Mouse (Mus musculus) neural tube, embryonic 13.5 days (tissue): Measurements from ENCODE around the gene Fam3c. TPM values are rescaled to one million over a fixed set of nuclear protein-coding genes. Genes with fewer than 3 reads are reported as not detected.
A peak's percentile ranks its signal among the peaks of the same experiment; 100 is the strongest.

Experiments
- ATAC-seq: fragments of 200-750 bp; cut with Nextera tagmentation; 2 replicates; pipeline ENCODE4 v1.8.0; 2017; ENCODE audit warnings: low read depth, mild to moderate bottlenecking, moderate TSS enrichment, moderate library complexity
- H3K27ac ChIP-seq: fragments of 300-500 bp; sonication (generic); replicated peaks from 2 replicates; pipeline ENCODE4 v1.5.1; 2015; ENCODE audit warnings: moderate library complexity, mild to moderate bottlenecking, inconsistent platforms
- H3K27me3 ChIP-seq: fragments of 300-500 bp; sonication (generic); 2 replicates; pipeline ENCODE4 v1.6.1; 2015; ENCODE audit warnings: mild to moderate bottlenecking, inconsistent platforms
- H3K36me3 ChIP-seq: fragments of 300-500 bp; sonication (generic); 2 replicates; pipeline ENCODE4 v1.6.1; 2015; ENCODE audit warnings: mild to moderate bottlenecking, inconsistent platforms
- H3K4me1 ChIP-seq: fragments of 300-500 bp; sonication (generic); replicated peaks from 2 replicates; pipeline ENCODE4 v1.6.1; 2015; ENCODE audit warnings: inconsistent platforms
- H3K4me2 ChIP-seq: fragments of 300-500 bp; sonication (generic); 2 replicates; pipeline ENCODE4 v1.6.1; 2015; ENCODE audit warnings: inconsistent platforms, mild to moderate bottlenecking, moderate library complexity
- H3K4me3 ChIP-seq: fragments of 300-500 bp; sonication (generic); 2 replicates; pipeline ENCODE4 v1.5.1; 2015; ENCODE audit warnings: mild to moderate bottlenecking, inconsistent platforms
- H3K9ac ChIP-seq: fragments of 300-500 bp; sonication (generic); 2 replicates; pipeline ENCODE4 v1.6.1; 2015; ENCODE audit warnings: moderate library complexity, mild to moderate bottlenecking, inconsistent platforms
- H3K9me3 ChIP-seq: fragments of 300-500 bp; sonication (generic); 2 replicates; pipeline ENCODE4 v1.6.1; 2016; ENCODE audit warnings: inconsistent platforms
- WGBS: fragments of 180-500 bp; shearing (Covaris S2); methylation state at CpG from one replicate; pipeline ENCODE4 v1.1.7; 2015; 5-methylcytosine and 5-hydroxymethylcytosine counted together
- polyA plus RNA-seq: library from polyadenylated mRNA; unstranded; fragments of >200 nt; fragmentation: Nextera tagmentation; extraction: Ambion mirVana; gene quantifications from 2 replicates; pipeline ENCODE4 v1.2.1, GENCODE M21; 2015

Fam3c gene
- polyA plus RNA-seq, result 44.1 and 47.8 TPM in 2 replicates

DNA sequence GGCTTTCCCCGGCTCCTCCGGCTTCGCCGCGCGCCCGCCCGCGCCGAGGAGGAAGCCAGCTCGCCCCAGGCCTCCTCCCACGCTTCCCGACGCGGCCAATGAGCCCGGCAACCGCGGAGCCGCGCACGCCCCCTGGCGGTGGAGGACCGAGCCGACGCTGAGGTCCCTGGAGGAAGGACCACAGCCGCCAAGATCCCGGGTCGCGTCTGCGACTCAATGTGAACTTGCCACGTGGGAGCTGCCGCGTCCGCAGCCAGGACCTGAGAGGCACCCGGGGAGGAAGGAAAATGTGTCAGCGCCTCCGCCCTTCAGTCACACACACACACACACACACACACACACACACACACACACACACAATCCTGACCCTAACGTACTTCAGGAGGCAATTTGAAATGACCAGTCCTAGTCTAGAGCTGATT lies at the start of gene Fam3c:
TSS of gene Fam3c (minus strand) at position 158 of the 422 bp plus-strand sequence.
- H3K4me1 ChIP-seq, result peaks cover 17% of the 10 kb centered on the region
- peak within 1 kb of the TSS; percentile 70 for H3K4me3 ChIP-seq
- no peaks in the 10 kb centered on the region for H3K36me3 ChIP-seq
- peak within 1 kb of the TSS; percentile 86 for H3K9ac ChIP-seq
- WGBS, result under 1% methylated on average over 37 of the region's 38 CpGs
- peak within 1 kb of the TSS; percentile 84 for H3K27ac ChIP-seq
- H3K9me3 ChIP-seq, result no peaks in the 10 kb centered on the region
- peak; percentile 97 for ATAC-seq
- peak within 1 kb of the TSS; percentile 57 for H3K4me2 ChIP-seq
- H3K27me3 ChIP-seq, result no peaks in the 10 kb centered on the region

DNA sequence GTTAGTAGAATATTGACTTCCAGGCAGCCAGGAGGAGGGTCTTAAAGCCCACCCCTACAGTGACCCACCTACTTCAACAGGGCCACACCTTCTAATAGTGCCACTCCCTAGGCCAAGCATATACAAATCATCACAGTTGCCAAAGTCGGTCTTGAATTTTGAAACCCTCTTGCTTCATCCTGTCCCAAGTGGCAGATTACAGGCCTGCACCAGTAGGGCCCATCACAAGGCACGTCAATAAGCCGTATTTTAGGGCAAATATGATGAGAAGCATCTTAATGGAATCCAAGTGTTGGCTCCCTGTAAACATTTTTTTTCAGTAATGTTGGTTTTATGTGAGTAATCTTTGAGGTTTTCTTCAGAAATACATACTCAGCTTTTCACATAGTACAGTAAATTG lies 49.0 kb upstream of the Fam3c start:
- 92% methylated on average over 3 of the region's 3 CpGs for WGBS
- H3K9ac ChIP-seq, result no peak overlapping the region
- no peaks in the 10 kb centered on the region for H3K27me3 ChIP-seq
- H3K9me3 ChIP-seq, result no peaks in the 10 kb centered on the region
- no peak overlapping the region for H3K4me3 ChIP-seq
- no peak overlapping the region for H3K4me2 ChIP-seq
- no peak overlapping the region for H3K27ac ChIP-seq
- no peak for ATAC-seq
- H3K36me3 ChIP-seq, result no peaks in the 10 kb centered on the region
- H3K4me1 ChIP-seq, result peaks cover 7% of the 10 kb centered on the region

DNA sequence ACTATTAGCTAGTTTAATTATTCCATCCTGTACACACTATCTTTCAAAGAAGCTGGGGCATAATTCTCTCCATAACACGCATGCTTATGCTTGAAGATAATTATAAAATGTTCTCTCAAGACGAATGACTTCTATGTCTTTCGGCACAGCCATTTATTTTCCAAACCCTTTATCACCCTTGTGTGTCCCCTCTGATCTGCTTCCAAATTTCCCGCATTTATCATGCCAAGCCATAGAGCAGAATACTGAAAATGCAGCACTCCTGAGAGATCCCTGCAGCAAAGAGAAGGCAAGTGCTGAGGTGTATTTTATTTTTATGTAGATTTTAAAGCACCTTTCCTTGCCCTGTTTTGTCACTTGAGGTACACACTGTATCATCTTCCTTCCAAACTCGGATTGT lies 47.7 kb upstream of the Fam3c start:
- Histone ChIP-seq H3K36me3 (no peaks in the 10 kb centered on the region), H3K4me3 (no peak overlapping the region), H3K9me3 (no peaks in the 10 kb centered on the region), H3K9ac (no peak overlapping the region), H3K4me1 (peaks cover 7% of the 10 kb centered on the region), H3K27ac (no peak overlapping the region), H3K4me2 (no peak overlapping the region), H3K27me3 (no peaks in the 10 kb centered on the region)
- 58% methylated on average over 5 of the region's 5 CpGs for WGBS
- ATAC-seq, result no peak

DNA sequence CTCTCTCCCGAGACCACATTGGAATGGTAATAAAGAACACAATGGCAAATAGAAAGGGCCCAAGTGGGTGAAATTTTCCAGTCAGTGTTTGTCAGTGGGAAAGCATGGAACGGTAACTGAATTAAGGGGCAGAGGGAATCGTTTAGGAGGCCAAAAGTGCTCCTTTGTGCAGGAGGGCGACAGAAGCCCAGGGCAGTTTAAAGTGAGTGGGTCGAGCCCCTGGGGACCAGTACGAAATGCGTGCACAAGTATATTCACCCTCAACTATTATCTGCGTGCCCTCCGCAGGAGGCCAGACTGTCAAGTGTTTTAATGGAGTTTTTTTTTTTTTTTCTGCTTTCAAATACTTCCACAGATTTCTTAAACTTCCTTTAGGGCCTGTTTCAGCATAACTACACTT lies 47.3 kb upstream of the Fam3c start:
- Histone ChIP-seq H3K4me3 (no peak overlapping the region), H3K36me3 (no peaks in the 10 kb centered on the region), H3K27ac (no peak overlapping the region), H3K4me2 (no peak overlapping the region), H3K4me1 (peaks cover 7% of the 10 kb centered on the region), H3K9ac (no peak overlapping the region), H3K27me3 (no peaks in the 10 kb centered on the region), H3K9me3 (no peaks in the 10 kb centered on the region)
- 30% methylated on average over 9 of the region's 9 CpGs for WGBS
- ATAC-seq, result no peak

DNA sequence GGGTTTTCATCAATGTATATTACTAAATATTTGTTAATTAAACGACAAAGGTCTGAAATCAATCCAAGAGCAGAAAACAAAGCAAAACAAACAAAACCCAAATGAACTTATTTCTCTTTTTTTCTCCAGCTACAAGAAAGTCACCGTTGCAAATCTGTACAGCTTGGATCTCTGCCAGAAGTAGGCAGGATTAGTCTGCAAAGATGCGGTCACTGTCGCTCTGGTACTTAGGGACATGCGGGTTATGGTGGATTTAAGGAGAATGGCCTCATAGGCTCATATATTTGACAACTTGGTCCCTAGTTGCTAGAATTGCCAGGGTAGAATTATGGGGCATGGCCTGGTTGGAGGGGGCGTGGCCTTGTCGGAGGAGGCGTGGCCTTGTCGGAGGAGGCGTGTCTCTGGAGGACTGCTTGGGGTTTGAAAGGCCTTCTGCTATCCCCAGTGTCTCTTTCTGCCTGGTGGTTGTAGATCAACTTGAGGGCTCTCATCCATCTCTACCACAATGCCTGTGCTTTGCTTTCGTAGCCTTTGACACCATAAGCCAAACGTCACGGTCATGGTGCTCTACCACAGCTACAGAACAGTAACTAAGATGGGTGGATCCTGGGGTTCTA lies 46.6 kb upstream of the Fam3c start:
- H3K36me3 ChIP-seq, result no peaks in the 10 kb centered on the region
- no peaks in the 10 kb centered on the region for H3K27me3 ChIP-seq
- no peak overlapping the region for H3K4me2 ChIP-seq
- no peaks in the 10 kb centered on the region for H3K9me3 ChIP-seq
- no peak overlapping the region for H3K4me3 ChIP-seq
- H3K9ac ChIP-seq, result no peak overlapping the region
- H3K27ac ChIP-seq, result no peak overlapping the region
- no peak for ATAC-seq
- WGBS, result 54% methylated on average over 13 of the region's 13 CpGs
- peaks cover 7% of the 10 kb centered on the region for H3K4me1 ChIP-seq

DNA sequence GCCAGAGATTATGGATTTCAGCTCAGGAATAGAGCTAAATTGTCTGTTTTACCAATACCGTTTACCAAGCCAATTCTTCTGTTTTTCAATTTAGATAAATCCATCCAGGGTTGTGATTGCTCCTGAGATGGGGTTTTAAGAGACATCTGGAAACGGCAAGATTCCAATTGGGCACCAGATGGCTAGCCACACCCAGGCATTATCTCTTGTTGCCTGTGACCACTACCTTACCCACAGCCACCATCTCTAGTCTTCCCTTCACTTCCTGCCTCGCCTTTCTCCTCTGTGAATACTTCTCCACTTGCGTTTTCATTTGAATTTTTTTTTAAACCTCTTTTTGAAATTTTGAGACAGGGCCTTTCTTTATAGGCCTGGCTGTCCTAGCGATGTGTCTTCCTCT lies 46.0 kb upstream of the Fam3c start:
- ATAC-seq, result no peak
- Histone ChIP-seq H3K4me1 (peaks cover 7% of the 10 kb centered on the region), H3K4me3 (no peak overlapping the region), H3K27me3 (no peaks in the 10 kb centered on the region), H3K36me3 (no peaks in the 10 kb centered on the region), H3K9me3 (no peaks in the 10 kb centered on the region), H3K4me2 (no peak overlapping the region), H3K27ac (no peak overlapping the region), H3K9ac (no peak overlapping the region)
- 84% methylated on average over 5 of the region's 5 CpGs for WGBS

DNA sequence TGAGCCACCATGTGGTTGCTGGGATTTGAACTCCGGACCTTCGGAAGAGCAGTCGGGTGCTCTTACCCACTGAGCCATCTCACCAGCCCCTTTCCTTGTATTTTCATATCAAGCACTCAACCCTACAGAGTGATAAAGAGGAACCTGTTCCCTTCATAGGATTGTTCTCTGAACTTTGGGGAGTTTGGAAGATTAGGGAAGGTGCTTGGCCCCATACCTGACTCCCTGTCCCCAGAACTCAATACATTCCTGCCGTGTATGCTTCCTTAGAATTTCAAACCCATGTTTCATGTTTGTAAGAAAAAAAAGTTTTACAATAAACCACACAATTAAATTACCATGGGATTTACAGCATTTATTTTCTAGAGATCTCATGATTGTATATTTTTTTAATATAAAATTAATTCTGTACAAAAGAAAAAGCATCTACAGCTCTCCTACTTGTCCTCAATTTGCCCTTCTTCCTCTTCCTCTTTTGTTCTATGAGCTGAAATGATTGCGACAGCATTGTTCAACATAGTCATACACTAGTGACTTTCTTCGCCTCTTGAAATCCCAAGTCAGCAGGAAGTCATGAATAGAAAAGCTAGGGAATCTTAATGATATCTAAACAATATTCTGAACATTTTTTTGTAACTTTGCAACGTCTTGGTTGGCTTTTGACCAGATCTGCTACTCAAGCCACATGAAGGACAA lies 42.2 kb upstream of the Fam3c start:
- Histone ChIP-seq H3K27ac (no peak overlapping the region), H3K9ac (no peak overlapping the region), H3K36me3 (no peaks in the 10 kb centered on the region), H3K27me3 (no peaks in the 10 kb centered on the region), H3K4me2 (no peak overlapping the region), H3K4me3 (no peak overlapping the region), H3K4me1 (peaks cover 5% of the 10 kb centered on the region), H3K9me3 (no peaks in the 10 kb centered on the region)
- ATAC-seq, result no peak
- 91% methylated on average over 7 of the region's 7 CpGs for WGBS

DNA sequence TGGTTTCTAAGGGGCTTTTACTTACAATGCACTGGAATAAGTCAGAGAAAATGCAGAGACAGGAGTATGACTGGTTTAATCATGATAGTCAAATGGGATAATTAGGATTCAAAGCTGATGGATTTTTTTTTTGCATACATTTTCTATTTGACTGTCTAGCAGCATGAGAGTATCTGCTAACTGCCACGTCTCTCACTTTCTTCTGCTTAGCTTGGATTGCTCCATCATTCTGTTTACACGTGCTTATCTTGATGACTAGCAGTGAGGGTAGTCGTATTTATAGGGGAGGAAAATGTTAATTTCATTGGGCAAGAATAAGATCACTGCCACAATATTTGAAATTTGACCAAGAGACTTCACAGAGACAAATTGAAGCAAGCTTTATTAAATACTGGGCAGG lies 39.2 kb upstream of the Fam3c start:
- 83% methylated on average over 3 of the region's 3 CpGs for WGBS
- Histone ChIP-seq H3K36me3 (no peaks in the 10 kb centered on the region), H3K4me1 (no peaks in the 10 kb centered on the region), H3K9ac (no peak overlapping the region), H3K4me3 (no peak overlapping the region), H3K4me2 (no peak overlapping the region), H3K27ac (no peak overlapping the region), H3K27me3 (no peaks in the 10 kb centered on the region), H3K9me3 (no peaks in the 10 kb centered on the region)
- no peak for ATAC-seq

DNA sequence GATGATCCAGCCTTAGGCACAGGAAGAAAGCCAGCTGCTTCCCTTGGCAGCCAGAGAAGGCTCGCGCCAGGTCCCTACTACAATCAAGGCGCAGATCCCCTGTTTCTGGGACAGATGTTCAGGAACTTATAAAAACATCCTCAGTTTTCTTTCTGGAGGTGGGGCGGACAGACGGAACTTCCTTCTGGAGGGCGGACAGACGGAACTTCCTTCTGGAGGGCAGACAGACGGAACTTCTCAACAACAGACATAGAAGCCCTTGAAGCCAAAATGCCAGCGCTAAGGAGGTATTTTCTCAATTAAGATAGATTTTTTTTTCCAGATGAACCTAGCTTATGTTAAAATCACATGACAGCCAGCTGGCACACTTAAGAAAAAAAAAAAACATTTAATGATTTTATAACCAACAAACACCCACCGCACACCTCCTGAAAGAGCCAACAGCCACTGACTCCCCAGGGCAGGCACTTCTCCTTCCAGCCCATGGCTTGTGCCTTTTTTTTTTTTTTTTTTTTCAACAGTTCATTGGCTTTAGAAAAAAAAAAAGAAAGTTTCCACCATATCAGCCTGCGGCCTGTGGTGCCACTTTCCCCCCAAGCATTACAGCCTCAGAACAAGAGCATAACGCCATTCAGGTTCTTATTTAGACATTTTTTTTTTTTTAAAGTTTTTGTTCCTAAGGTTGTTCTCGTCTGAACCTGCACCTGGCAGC lies 34.8 kb upstream of the Fam3c start:
- Histone ChIP-seq H3K4me2 (no peak overlapping the region), H3K36me3 (no peaks in the 10 kb centered on the region), H3K9ac (no peak overlapping the region), H3K4me1 (no peaks in the 10 kb centered on the region), H3K4me3 (no peak overlapping the region), H3K27me3 (no peaks in the 10 kb centered on the region), H3K27ac (no peak overlapping the region), H3K9me3 (no peaks in the 10 kb centered on the region)
- WGBS, result 80% methylated on average over 13 of the region's 13 CpGs
- ATAC-seq, result no peak

DNA sequence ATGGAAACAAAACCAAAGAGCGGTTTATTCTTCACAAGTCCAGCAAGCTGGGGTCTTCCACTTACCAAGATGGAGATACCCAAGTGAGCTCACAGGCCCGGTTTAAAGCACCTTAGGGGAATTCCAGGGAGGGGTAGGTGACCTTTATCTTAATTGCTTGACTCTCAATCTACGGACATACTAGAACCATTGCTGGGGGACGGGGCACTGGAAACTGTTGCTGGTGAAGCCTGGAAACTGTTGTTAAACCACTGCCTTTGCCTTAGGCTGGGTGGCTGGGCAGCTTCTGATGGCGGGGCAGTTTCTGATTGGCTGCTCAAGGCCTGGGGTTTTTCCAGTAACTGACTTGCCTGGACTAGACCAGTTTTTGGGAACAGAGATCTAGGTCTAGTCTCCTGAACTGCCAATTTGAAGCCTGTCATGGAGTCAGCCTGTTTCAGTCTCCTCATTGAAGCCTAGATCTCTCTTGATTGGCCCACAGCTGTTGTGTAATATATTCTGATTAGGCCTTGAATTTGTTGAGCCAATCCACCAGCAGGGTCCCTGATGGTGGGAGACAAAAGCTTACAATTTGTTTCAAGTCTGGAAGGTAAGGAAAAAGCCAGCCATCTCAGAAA lies 29.3 kb upstream of the Fam3c start:
- no peak overlapping the region for H3K27ac ChIP-seq
- H3K4me3 ChIP-seq, result no peak overlapping the region
- no peak overlapping the region for H3K4me2 ChIP-seq
- no peaks in the 10 kb centered on the region for H3K4me1 ChIP-seq
- no peaks in the 10 kb centered on the region for H3K27me3 ChIP-seq
- no peak for ATAC-seq
- no peak overlapping the region for H3K9ac ChIP-seq
- WGBS, result 94% methylated on average over 5 of the region's 5 CpGs
- no peaks in the 10 kb centered on the region for H3K36me3 ChIP-seq
- H3K9me3 ChIP-seq, result no peaks in the 10 kb centered on the region

DNA sequence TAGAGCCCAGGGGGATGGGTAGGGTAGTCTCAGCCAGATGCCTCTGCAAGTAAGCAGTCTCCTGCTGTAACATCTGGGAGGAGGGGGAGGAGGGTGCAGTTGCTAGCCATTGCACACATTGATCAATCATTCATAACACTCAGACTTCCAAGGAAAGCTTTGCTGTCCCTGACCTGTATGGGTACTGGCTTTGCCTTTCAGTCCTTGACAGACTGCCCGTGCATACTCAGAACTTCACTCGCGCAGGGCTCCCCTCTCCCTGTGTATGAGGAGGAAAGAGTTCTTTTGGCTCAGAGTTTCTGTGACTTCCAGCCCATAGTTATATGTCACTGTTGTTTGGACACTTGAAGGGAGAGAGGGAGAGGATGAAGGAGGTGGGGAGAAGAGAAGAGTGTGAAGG lies 24.2 kb upstream of the Fam3c start:
- no peak for ATAC-seq

DNA sequence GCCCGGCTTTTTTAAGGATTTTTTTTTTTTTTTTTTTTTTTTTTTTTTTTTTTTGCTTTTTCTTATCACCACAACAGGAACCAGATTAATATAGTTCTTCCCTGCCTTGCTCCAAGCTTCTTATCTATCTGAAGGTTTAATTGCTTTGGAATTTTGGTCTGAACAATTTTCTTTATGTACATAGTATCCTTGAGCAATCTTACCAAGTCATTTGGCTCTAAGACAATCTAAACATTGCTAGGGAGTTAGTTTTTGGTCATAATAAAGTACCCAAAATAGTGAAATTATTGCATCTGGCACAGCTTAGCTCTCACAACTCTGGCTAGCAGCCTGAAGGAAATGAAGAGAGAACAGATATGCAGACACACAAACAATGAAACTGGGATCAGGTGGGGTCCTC lies 23.8 kb upstream of the Fam3c start:
- WGBS, result 92% methylated on average over 1 of the region's 1 CpGs
- Histone ChIP-seq H3K9ac (no peak overlapping the region), H3K27me3 (no peaks in the 10 kb centered on the region), H3K4me2 (no peak overlapping the region), H3K4me3 (no peak overlapping the region), H3K9me3 (no peaks in the 10 kb centered on the region), H3K36me3 (no peaks in the 10 kb centered on the region), H3K4me1 (no peaks in the 10 kb centered on the region), H3K27ac (no peak overlapping the region)
- no peak for ATAC-seq

More for the DNA sequence above, 24.2 kb upstream of the Fam3c start:
- Histone ChIP-seq H3K4me2 (no peak overlapping the region), H3K27me3 (no peaks in the 10 kb centered on the region), H3K9me3 (no peaks in the 10 kb centered on the region), H3K36me3 (no peaks in the 10 kb centered on the region), H3K9ac (no peak overlapping the region), H3K4me3 (no peak overlapping the region), H3K4me1 (no peaks in the 10 kb centered on the region), H3K27ac (no peak overlapping the region)
- WGBS, result 98% methylated on average over 3 of the region's 3 CpGs
